Mouse (Mus musculus) heart, adult 2 months (tissue): ENCODE results near the gene Rchy1.

Experiments
- CTCF ChIP-seq: fragments of 200-600 bp; IDR thresholded peaks from 2 replicates; pipeline ENCODE4 v1.8.1; 2022; ENCODE audit warnings: antibody characterized with exemption, mild to moderate bottlenecking, moderate library complexity
- POLR2A ChIP-seq: fragments of 200-500 bp; IDR thresholded peaks from 2 replicates; pipeline ENCODE4 v1.6.1; 2011; ENCODE audit warnings: mild to moderate bottlenecking, low read depth, low read length, control low read depth; ENCODE audit not compliant: insufficient read depth

GRCm38 (mm10) chr5:91949441-91949840 is 13.4 kb downstream of the Rchy1 start:
- TF ChIP-seq CTCF (no peak), POLR2A (no peak)
